Mouse (Mus musculus): ENCODE measurements around the gene Cbll1.

Gene Cbll1

DNA sequence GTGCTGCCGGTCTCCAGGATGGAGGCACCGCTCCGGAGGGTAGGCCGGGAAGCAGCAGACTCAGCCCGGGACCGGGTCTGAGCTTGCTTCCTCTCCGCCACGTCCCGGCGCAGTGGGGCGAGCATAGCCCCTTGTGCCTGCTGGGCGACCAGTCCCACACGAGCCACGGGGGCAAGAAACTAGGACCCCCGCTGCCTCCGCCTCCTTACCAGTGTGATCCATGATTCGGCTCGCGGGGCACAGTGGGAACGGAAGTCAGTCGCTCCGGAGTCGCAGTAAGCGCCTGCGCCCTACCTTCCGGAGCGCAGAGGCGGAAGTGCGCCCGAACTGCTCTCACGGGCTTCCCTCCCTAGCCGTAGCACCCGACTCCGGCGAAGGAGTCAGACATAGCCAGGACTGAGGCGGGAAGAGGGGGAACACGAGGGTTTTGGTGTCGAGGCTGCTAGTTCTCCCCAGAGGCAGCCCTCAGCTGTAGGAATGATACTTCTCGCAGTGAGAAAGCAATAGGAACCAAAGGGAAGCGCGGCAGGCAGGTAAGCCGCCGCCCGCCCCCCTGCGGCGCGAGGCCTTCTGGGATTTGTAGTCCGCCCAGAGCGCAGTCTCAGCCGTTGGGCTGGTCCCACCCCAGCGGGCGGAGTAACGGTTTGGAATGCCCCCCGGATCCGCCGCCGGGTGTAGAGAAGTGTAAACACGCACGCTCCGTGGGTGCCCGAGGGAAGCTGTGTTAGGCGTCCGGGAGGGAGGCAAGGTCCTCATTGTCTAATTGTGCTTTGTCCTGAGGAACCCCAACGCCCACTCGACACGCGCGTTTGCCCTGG lies at the start of gene Cbll1:
Cbll1 (minus strand) TSS at position 303 of the 818 bp plus-strand sequence.
- peak; percentile 98 to 99 for DNase-seq

GRCm38 (mm10) chr12:31546061-31546460 lies 46.6 kb upstream of the Cbll1 start:
- DNase-seq, result no peak

DNA sequence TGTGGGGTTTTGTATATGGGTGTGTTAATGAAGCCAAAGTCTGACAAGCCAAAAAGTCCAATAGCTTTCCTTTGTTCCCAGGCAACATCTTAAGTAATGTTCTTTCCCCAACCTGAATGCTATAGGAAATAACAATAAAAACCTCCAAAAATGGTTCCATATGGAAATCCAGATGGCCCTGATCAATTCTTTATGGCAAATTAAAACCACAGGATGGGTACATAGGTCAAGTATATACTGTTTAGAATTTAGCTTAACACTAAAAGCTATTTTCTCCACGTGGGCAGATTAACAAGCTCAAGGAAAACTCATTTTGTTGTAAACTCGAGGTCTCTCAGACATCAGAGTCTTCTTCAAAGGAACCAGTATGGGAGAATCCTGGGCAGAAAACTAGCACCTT lies 45.8 kb upstream of the Cbll1 start:
- DNase-seq, result no peak

DNA sequence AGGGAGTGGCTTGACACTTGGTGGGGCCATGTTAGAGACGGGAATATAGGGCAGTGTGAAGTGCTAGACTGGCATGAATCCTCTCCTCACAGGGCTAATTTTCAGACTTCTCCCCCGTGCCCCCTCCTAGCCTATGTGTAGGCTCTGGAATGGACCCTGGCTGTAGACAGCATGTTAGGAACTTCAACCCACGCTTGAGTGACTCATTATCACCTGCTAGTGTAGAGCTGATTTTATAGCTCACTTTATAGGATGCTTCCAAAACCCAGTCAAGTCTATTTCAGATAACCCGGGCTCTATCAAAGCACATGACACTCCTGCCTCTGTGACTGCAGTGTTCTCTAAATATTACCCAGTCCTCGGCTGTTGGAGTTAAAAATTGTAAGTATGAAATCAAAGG lies 42.1 kb upstream of the Cbll1 start:
- no peak for DNase-seq

DNA sequence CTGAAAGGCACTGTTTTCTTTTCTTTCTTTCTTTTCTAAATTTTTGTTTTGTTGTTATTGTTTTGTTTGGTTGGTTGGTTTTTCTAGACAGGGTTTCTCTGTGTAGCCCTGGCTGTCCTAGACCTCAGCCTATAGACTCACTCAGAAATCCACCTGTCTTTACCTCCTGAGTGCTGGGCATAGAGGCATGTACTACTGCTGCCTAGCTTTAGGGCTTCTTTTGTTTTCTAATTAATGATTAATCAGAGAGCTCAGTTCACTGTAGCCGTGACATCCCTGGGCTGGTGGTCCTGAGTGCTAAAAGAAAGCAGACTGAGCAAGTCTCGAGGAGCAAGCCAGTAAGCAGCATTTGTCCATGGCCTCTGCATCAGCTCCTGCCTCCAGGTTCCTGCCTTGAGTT lies 40.4 kb upstream of the Cbll1 start:
- DNase-seq, result no peak

DNA sequence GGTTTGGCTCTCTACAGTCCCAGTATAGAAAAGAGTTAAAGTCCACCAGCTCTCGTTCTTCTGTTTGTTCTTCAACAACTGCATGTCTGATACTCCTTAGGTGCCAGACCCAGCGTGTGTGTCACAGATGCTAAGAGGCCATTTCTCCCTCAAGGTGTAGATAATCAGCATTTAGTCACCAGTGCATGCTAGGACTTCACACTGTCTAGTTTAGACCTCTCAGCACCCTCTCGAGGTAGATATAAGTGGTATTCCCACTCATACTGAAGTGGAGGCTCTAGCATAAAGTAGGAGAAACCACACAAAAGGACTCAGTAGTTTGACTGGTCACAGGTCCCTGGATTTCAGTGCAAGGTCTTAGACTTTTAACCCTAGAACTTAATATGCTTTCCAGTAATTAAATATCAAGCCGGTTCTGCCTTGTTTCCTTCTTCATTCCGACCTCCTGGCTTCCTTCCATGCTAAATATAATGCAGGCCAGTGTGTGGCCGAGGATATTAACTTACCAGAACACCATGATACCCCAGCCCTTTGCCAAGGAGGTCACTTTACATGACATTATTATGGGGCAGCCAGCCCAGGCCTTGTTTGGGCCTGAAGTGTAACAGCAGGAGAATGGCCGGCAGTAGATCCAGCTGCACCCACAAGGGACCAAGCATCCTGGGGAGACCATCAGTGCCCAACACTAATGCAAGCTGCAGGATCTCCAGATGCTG lies 38.3 kb upstream of the Cbll1 start:
- no peak for DNase-seq

DNA sequence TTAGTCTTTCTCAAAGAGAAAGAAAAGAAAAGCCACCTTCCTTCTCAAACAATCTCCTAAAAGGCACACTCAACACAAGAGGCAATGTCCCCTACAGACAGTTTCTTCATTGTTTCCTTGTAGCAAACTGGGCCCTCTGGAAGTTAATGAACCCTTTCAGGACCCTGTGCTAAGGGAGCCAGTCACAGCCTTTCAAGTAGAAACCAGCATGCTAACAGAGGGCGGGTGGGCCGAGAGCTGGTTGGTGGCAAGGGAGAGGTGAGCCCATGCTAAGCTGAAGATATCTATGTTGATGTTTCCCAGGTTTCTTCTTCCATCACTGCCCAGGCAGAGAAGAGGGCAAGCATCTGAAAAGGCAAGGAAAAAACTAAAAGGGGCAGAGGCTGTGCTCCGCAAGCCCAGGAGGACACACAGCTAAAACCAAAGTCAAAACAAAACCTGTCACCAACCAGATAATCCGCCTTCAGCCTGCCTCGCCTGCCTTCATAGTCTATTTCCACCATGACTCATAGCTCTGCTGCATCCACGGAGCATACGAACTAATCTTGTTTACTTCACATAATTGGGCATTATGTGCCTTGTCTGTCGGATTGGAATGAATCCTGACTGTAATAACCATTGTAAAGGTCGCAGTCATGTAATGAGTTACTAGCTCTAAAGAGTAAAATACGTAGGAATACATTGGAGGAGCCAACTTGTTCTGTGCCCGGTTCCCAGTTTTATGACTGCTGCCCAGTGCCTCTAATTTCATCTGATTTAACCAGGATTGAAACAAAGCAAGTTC lies 34.8 kb upstream of the Cbll1 start:
- DNase-seq, result no peak

DNA sequence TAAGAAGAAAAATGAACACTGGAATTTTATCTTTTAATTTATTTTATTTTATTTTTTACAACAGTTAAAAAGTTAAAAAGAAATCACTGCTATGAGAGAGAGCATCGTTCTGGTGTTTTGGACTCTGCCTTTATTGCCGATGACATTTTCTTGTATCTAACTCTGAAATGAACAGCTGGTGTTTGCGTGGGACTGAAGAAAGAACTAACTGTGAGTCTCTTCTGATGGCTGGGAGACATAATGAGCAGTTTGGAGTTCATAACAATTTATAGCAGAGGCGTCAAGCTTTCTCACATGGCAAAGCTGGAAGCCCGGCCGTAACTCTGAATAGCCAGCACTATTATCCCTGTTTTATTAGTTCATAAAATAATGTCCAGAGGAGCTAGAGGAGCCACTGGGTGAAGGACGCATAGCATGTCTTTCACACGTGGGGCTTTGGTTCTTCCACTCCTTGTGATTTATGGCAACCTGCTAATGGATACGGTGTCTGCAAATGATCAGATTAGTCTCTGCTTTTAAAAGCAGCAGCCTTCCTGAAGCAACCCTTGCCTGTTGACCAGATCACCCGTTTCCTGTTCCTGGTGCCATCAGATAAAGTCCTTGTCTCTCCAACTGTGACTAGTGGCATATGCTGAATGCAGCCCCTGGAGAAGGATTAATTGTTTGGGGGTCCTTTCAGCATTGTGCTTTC lies 33.9 kb upstream of the Cbll1 start:
- DNase-seq, result no peak

DNA sequence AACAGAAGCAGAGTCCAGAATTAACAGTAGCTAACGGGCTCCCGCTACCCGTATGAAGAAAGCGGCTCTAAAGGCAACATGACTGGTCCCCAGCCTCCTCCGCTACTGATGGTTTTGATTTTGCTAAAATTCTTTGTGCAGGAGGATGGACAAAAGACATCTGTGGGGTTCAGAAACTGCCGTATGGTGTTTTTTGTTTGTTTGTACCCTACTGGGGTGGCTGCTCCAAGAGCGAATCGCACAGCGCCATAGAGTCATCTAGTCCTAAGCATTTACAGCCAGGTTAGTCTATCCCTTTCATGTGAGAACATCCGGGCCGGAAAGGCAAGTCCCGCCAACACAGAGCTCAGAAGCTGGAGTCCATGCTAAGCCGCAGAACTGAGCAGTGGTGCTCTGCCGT lies 32.6 kb upstream of the Cbll1 start:
- no peak for DNase-seq

DNA sequence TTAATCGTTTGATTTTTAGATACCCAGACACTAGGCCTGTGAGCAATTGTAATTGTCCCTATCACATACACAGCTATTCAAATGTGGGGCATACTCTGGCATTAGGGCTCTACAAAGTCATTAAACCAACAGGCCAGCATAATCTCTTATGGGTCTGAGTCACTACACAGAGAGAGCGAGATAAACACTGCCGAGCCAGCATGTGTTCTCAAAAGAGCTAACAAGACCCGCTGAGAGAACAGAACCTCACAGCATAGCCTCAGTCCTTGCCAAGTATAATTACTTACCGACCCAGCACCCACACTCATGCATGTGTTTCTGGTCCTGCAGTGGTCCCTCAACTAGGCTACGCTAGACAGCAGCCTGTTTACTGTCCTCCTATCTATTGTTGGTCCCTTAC lies 28.0 kb upstream of the Cbll1 start:
- DNase-seq, result peak in 1 of 2 experiments; percentile 22

DNA sequence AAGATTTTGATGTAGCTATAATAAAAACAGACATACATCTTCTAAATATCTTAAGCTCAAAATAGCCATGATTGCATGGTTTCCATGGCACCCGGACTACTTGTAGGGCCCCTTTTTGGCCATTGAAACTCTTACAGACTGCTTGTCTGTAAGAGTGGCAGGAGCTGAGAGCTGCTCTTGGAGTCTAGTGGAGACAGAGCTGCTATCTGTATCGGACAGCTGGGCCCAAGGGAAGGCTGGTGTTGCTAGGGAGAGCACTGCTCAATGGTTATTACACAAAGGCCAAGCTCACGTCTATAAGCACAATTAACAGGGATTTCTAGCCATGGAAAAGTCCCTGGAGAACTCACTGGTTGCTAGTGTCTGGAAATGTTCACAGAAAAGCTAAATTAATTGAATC lies 22.0 kb upstream of the Cbll1 start:
- DNase-seq, result no peak

- DNase-seq, result peak; percentile 57 to 64
Observed at GRCm38 (mm10) chr12:31520119-31520518, 20.7 kb upstream of the Cbll1 start.

- DNase-seq, result no peak
Observed at GRCm38 (mm10) chr12:31513724-31514503, 14.5 kb upstream of the Cbll1 start.

- no peak for DNase-seq
Observed at GRCm38 (mm10) chr12:31512634-31513411, 13.4 kb upstream of the Cbll1 start.

DNA sequence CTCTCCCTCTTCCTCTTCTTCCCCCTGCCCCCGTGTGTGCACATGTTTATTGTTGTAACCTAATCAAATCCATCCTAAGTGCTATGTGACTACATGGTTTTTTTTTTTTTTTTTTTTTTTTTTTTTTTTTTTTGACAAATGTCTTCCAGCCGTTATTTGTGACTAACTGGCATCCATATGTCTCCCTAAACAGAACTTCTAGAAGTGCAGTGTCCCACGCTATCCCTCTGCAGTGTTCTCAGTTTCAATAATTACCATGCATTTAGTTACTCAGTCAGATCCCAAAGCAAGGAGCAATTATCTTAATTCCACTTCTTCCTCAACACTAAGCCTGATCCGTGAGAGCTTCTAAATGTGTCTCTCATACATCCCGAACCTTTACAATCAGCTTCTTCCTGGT lies 11.8 kb upstream of the Cbll1 start:
- DNase-seq, result no peak

- DNase-seq, result no peak
Observed at GRCm38 (mm10) chr12:31508496-31508895, 9.1 kb upstream of the Cbll1 start.

DNA sequence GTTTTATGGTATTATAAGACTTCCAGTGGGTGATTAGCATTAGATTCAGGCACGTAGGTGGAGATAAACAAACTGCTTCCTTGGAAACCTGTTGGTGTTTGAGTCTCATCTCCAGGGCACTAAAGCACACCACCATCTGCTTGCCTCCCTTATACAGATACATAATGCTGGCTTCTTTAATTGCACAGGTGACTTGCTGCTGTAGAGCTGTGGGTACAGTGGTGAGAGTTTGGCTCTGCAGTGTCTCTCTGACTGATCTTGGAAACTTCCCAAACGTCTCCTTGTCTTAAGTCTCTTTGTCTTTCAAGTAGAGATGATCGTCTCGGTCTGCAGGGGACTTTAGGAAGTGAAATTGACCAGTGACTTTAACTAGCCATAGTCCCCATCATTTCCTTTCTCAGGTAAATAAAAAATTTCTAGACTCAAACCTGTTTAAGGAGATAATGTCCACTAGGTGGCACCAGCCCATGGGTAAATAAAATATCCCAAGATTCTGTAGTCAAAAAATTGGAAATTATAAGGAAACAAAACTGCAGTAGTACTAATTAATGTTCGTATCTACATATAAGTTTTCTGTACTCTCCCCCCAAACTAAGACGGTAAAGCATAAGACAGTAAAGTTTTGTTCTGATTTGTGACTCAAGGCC lies 8.4 kb upstream of the Cbll1 start:
- peak; percentile 66 to 68 for DNase-seq

GRCm38 (mm10) chr12:31503211-31503610 lies 3.8 kb upstream of the Cbll1 start:
- DNase-seq, result no peak

DNA sequence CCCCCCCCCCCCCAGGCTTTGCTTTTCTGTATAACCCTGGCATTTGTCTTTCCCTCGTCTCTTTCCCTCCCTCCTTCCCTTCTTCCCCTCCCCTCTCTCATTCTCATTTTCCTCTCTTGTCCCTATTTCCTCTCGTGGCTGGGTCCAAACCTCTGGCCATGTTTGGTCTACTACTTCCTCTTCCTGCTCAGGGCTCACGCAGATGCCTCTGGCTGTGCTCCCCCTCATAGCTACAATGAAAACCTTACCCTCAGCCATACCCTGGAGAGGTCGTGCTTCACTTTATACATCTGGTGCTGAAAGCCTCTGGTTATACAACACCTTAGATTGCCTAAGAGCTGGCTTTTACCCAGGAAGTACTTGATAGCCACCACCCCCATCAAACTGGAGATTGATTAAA lies 1.9 kb upstream of the Cbll1 start:
- DNase-seq, result no peak

GRCm38 (mm10) chr12:31500196-31500595 lies 780 bp upstream of the Cbll1 start:
- no peak for DNase-seq

DNA sequence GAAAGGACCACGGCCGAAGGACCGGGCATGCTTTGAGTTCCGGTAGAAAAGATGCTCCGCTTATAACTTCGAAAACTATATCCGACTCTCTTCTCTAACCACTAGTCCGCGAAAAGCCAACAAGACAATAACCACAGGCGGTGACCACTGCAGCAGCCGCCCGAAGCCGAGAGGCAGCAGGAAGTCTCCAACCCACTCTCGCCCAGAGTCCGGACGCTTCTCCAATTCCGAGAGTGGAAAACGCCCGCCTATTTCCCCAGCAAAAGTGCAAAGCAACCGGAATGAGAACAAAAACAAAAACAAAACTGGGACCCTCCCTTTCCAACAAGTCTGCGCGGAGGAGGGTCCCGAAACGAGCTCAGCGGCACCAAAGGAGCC lies 491 bp downstream of the Cbll1 start:
- DNase-seq, result no peak

Measured in cerebellum, postnatal 14 days (tissue).